Mouse (Mus musculus) gastrocnemius, postnatal 25 days (tissue): ENCODE measurements at regions not wholly inside any gene's neighbourhood (a gene's known extent, or its start where the extent isn't known, plus 50 kb on each side); places are given as distances from the start of the nearest gene placed in this dataset.
"Not testable (repeated sequence)": the region's sequence is repeated elsewhere in the genome, so short reads cannot be mapped to it uniquely, and the experiment has no call there.

Experiments used
- DNase-seq: peaks from one replicate; pipeline ENCODE4 v3.0.0; 2022

- DNase-seq: no peak
These were observed 149.9 kb upstream of the Fer start for GRCm38 (mm10) chr17:63712937-63713336.

- DNase-seq: no peak
These were observed 147.2 kb upstream of the Fer start for GRCm38 (mm10) chr17:63715687-63716086.

DNA sequence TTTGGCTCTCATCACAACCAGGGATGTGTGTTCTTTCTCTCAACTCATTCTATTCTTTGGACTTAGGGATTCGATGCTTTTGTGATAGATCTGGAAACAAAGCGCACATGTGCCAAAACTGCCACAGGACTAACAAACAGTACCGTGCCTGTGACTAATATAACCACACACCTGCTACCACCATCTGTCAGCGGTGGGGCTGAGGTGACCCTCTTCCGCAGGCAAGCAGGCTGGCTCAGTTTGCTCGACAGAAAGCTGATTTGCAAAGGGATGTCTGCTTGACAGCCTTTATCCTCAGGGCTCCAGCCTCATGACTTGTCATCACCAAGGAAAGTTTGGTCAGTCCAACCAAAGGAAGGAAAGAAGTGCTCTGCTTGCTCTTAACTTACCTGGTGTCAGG is 146.7 kb upstream of the Fer start:
- no peak for DNase-seq

GRCm38 (mm10) chr17:63717051-63717578 is 145.7 kb upstream of the Fer start:
- DNase-seq: no peak

DNA sequence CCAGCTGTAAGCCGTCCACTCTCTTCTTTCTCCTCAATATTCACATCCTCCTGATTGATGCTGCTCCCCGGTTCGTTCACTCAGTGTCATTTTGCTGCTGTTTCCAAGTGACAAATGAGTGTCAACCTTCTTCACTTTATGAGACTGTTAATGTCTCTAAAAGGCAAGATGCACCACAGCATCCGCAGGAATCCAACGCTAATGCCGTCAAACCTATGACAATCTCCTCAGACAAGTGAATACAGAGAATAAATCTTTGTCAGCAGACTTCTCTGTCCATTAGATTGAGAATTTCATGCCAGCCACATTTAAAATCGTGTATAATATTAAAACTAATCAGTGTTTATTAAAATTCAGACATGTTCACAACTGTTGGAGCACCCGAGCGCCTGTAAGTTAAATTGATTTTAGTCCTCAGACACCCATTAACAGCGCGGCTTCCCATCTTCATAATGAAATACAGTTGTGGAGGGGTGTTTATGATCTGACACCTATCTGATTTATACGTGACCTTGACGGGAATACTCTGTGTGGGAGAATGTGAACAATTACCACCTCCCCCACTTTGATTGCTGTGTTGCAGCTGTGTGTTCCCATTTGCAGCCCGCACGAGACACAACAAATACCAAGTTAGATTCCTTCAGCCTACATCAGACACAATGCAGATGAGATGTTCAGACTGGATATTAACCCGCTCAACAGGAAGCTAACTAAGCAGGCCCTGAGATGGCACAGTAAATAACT is 143.7 kb upstream of the Fer start:
- no peak for DNase-seq

DNA sequence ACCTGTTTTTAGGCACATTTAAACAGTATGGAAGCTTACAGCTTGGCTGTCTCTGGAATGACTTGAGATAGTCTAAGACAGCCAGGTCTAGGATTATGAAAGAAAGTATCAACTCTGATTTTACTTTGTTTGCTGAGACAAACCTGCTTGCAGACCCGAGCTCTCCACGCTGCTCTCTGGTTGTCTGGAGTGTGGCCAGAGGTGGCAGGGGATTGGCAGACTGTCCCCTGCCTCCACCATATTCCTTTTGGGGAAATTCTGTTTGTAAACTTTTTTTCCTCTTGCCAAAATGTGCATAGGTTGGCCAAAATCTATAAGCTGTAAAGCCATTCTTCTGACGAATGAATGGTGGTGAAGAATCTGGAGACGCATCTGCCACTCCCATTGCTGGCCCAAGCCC is 143.1 kb upstream of the Fer start:
- no peak for DNase-seq

DNA sequence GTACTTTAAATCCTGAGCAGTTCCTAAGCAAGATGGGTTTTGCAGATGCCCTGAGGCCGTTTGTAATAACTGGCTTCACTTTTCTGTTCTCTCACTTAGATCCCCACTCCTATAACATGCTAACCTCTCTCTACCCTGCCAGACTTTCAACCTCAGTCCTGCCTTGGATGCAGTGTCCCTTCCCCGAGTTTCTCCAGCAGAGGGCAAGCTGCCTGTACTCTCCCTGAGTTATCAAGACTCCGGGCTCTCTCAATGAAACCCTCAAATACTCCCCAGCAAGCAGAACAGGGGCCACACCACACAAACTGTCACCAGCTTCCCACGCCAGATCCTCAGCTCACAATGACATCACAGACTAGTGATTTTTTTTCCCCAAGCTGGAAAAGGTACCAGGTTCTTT is 142.0 kb upstream of the Fer start:
- no peak for DNase-seq

GRCm38 (mm10) chr17:63722434-63723004 is 140.3 kb upstream of the Fer start:
- DNase-seq: no peak

- no peak for DNase-seq
These were observed 124.7 kb upstream of the Fer start for GRCm38 (mm10) chr17:63738206-63738605.

DNA sequence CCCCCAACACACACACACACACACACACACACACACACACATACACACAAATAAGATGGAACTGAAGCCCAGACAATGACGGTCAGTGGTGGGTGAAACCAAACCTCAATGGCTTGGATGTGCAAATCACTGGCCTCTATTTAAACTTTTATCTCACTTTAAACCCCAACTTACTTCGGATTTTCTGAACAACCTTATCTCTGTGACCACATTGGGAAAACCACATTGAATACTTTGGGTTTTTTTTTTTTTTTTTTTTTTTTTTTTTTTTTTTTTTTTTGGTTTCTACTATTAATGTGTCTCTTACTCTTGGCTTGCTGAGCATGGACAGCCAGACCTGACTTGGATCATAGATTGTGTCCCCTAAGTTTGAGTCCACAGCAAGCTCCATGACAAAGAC is 123.2 kb upstream of the Fer start:
- no peak for DNase-seq

GRCm38 (mm10) chr17:63749257-63749656 is 113.6 kb upstream of the Fer start:
- DNase-seq: not testable (repeated sequence)

- DNase-seq: no peak
These were observed 108.5 kb upstream of the Fer start for GRCm38 (mm10) chr17:63754399-63754798.

DNA sequence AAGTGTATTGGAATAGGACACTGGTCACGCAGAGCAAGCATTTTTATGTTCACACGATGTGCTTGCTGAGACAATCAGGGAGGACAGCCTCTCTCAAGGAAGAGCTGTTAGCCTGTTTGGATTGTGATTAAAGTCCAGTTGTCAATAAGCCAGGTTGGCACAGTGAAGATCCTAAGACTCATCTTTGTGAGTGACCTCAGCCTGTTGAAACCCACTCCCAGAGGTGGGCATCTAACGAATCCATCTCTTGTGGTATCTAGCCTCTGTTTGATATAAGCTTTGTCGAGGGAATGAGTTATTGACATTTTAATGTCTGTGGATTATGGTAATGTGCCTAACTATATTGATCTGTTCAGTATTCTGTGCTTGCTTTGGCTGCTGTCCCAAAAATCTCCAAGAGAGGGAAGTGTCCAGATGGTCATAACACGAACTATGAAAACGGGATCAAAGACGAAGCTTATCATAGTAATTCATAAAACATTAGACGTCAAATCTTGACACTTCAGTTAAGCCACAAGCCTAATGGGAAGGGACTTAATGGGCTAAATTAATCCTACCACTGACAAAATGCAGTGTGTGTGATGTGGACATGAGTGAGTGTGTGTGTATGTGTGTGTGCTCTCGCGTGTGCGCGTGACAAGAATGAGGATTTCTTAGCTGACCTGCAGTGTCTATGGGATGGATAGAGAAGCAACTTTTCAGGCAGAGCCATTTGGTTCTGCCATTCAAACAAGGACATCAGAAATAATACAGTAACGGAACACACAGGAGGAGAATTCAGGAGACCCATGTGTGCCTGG is 104.8 kb upstream of the Fer start:
- DNase-seq: no peak

DNA sequence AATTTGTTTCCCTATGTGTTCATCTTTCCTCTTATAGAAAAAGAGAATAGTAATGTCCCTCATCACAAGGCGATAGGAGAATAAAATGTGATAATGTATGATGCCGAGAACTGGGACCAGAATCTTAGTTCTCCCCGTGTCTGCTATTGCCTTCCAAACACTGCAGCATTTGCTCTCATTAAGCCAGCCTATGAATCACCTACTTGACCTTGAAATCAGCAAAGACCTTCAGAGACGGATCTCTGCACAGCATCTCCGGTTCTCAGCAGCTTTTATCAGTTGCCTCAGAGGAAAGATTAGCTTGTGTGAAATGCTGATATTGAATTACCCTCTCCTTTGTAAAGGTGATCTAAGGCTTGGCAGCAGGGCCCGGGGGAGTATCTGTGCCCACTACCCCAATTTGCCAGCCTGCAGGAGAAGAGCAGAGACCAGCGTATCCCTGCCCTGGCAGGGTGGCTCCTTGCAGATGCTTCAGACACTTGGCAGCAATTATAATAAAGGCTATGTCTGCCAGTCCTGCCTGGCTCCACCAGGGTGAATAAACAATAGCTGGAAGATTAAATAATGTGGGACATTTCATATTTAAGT is 104.0 kb upstream of the Fer start:
- DNase-seq: no peak

- no peak for DNase-seq
These were observed 101.8 kb upstream of the Fer start for GRCm38 (mm10) chr17:63761058-63761457.

GRCm38 (mm10) chr17:63771111-63771510 is 91.8 kb upstream of the Fer start:
- DNase-seq: no peak

- no peak for DNase-seq
These were observed 78.3 kb upstream of the Fer start for GRCm38 (mm10) chr17:63784381-63785116.

DNA sequence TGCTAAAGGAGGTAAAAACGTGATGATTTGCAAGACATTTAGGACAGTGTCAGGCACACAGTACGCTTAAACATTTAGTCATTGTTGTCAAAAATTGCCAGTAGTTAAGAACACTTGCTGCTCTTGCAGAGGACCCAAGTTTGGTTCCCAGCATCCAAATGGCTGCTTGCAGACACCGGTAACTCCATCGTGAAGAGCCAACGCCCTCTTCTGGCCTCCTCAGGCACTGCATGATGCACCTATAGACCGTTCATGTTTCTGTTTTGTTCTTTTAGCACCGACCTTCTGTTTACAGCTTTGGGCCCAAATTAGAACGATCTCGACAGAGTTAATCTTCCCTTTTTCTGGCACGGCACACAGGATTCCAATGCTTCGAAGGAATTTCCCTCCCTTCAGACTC is 76.4 kb upstream of the Fer start:
- no peak for DNase-seq

- DNase-seq: no peak
These were observed 68.5 kb upstream of the Fer start for GRCm38 (mm10) chr17:63794352-63794751.

DNA sequence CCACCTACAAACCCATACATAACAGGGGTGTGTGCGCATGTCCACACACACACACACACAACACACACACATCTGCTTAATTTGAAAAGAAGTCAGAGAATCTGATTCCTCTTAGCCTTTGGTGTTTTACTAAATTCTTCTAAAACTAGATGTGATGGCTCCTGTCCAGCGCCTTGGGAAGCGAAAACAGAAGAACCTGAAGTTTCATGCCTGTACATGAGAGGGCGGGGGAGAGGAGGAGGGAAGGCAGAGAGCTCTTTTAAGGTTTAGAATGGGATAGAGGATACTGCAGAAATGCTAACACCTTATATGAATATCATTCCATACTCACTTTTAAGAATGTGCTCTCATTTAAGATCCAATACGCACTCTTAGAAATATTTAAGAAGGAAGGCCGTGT is 64.5 kb upstream of the Fer start:
- no peak for DNase-seq

DNA sequence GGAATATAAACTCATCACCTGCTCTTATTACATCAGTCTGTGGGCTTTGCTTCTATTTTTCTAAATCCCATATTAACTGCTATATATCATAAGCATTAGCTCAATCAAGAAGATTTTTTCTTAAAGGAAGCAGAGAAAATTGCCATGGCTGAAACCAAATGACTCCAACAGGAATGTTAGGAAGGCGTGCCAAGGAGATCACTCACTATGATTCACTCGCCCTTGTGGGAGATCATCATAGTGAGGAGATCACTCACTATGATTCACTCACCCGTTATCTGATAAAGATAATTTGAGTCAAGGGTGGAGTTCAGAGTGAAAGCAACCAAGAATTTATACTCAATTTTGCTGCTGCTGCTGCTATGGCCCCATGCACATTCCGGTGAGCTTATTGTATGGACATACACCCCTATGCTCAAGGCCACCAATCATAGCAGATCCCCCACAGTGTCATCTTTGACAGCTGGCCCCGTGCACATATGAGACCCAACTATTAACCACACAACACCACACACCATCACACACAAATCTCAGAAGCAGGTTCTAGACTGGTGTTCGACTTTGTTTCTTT is 63.8 kb upstream of the Fer start:
- no peak for DNase-seq

DNA sequence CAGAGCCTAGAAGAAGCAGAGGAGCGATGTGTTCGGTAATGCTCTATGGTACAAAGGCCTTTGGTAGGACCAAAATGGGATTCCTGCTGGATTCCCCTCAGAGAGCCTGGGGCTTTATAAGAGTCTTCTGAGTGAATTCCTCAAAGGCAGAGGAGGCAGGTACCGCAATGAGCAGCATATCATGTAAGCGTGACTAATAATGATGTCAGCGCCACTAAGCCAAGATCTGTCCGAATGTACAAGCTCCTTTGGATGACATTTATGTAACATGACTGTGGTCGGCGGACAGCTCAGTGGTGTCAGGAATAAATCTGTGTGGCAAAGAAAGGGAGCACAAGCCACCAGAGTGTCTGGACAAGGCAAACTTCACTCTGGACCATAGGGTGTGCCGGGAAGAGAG is 61.5 kb upstream of the Fer start:
- no peak for DNase-seq
